Mouse (Mus musculus) right cerebral cortex, postnatal 25 days (tissue): ENCODE measurements around the gene Gpsm2.
"Not testable (repeated sequence)": the region's sequence is repeated elsewhere in the genome, so short reads cannot be mapped to it uniquely, and the experiment has no call there.

Experiments
- DNase-seq: peaks from one replicate; pipeline ENCODE4 v3.0.0; 2022

The Gpsm2 gene

GRCm38 (mm10) chr3:108653710-108654379, 68.3 kb downstream of the Gpsm2 start, which contains the start of gene Clcc1:
Gene Clcc1, plus strand, starts transcription at chr3:108653913.
- peak; percentile 96 for DNase-seq

- DNase-seq, result no peak
These were observed 69.1 kb downstream of the Gpsm2 start for GRCm38 (mm10) chr3:108652866-108653642.

GRCm38 (mm10) chr3:108647681-108648080, 74.4 kb downstream of the Gpsm2 start:
- not testable (repeated sequence) for DNase-seq

- DNase-seq, result no peak
These were observed 76.1 kb downstream of the Gpsm2 start for GRCm38 (mm10) chr3:108646036-108646435.

- no peak for DNase-seq
These were observed 77.3 kb downstream of the Gpsm2 start for GRCm38 (mm10) chr3:108644856-108645255.

GRCm38 (mm10) chr3:108640998-108641397, 81.1 kb downstream of the Gpsm2 start:
- no peak for DNase-seq

GRCm38 (mm10) chr3:108639412-108639811, 82.7 kb downstream of the Gpsm2 start:
- DNase-seq, result no peak

GRCm38 (mm10) chr3:108634761-108635160, 87.3 kb downstream of the Gpsm2 start:
- no peak for DNase-seq
